In genomic region chr11:85818401-85818800, GRCm38 (mm10) we compare ENCODE assay signal across 25 mouse cellular contexts. TPM values are rescaled to one million over a fixed set of nuclear protein-coding genes. Genes with fewer than 3 reads are reported as not detected.
DNase-seq lines count a peak whose midpoint lies in the region; ATAC-seq and TF ChIP-seq lines count a peak whose summit lies in the region.
"Had no signal": no experiment of that assay in that cellular context is flagged by ENCODE, and none has a peak within 500 bp of the region (broad histone marks: within the 10 kb centered on the region; RNA-seq: fewer than 3 reads in every experiment).

No protein-coding gene starts in this region.

- no peaks in the 10 kb centered on the region for H3K36me3 ChIP-seq in heart, embryonic 13.5 days
- no peaks in the 10 kb centered on the region for H3K36me3 ChIP-seq in liver, embryonic 13.5 days
- H3K36me3 ChIP-seq in liver, postnatal 0 days (replicated peaks; ENCODE audit: insufficient read depth, low read length) = no peaks in the 10 kb centered on the region
- H3K36me3 ChIP-seq: G1E; limb, embryonic 13.5 days; liver, embryonic 15.5 days; midbrain, embryonic 10.5 days; neural tube, embryonic 12.5 days had no signal

- ATAC-seq in heart, embryonic 13.5 days (ENCODE audit: extremely low read depth, insufficient number of reproducible peaks, low FRiP score, low TSS enrichment) = 0 out of 2 replicates have a peak, but pooled peaks have one; percentile 27
- peak; percentile 32; the same call in 1 of the 2 replicates for ATAC-seq in liver, embryonic 13.5 days (ENCODE audit: low read depth)
- no peak for ATAC-seq in liver, postnatal 0 days
- ATAC-seq: CD4-positive, CD25-positive, alpha-beta regulatory T cell, adult 4 months; forebrain, embryonic 14.5 days; hindbrain, embryonic 16.5 days had no signal

- peaks cover 70% of the 10 kb centered on the region for H3K27me3 ChIP-seq in heart, embryonic 13.5 days (replicated peaks)
- peaks cover 39% of the 10 kb centered on the region for H3K27me3 ChIP-seq in liver, embryonic 13.5 days
- peaks cover 20% of the 10 kb centered on the region; the same call in 1 of the 2 replicates for H3K27me3 ChIP-seq in liver, postnatal 0 days (ENCODE audit: insufficient read depth, low read length)

- H3K9me3 ChIP-seq in heart, embryonic 13.5 days = no peaks in the 10 kb centered on the region
- no peaks in the 10 kb centered on the region for H3K9me3 ChIP-seq in liver, embryonic 13.5 days (replicated peaks)
- no peaks in the 10 kb centered on the region for H3K9me3 ChIP-seq in liver, postnatal 0 days (ENCODE audit: low read length)
- H3K9me3 ChIP-seq: G1E; limb, embryonic 13.5 days; liver, embryonic 15.5 days; midbrain, embryonic 10.5 days; neural tube, embryonic 12.5 days had no signal

- DNase-seq in adrenal gland, adult (ENCODE audit: inconsistent age in 2 of 2, low spot score in 1 of 2) = peak; percentile 44 to 74
- DNase-seq in adrenal gland, postnatal 25 days = no peak
- DNase-seq in heart, adult 9 months (ENCODE audit: low spot score in 2 of 2) = no peak
- no peak for DNase-seq in liver, embryonic 13.5 days
- DNase-seq in liver, postnatal 0 days = no peak
- DNase-seq in kidney, postnatal 36 days = peak; percentile 60 to 77
- DNase-seq in right cerebral cortex, postnatal 25 days = no peak
- DNase-seq: embryo, embryonic 11 days; gastrocnemius, postnatal 36 days; spleen, adult 18-20 months had no signal

- H3K4me3 ChIP-seq in heart, embryonic 13.5 days = no peak overlapping the region
- H3K4me3 ChIP-seq in liver, embryonic 13.5 days (replicated peaks) = no peak overlapping the region
- no peak overlapping the region for H3K4me3 ChIP-seq in liver, postnatal 0 days (ENCODE audit: low read depth, low read length)
- H3K4me3 ChIP-seq: limb, embryonic 13.5 days; liver, embryonic 15.5 days; midbrain, embryonic 10.5 days; neural tube, embryonic 12.5 days had no signal

- H3K9ac ChIP-seq in heart, embryonic 13.5 days = no peak overlapping the region
- H3K9ac ChIP-seq in liver, embryonic 13.5 days = no peak overlapping the region
- no peak overlapping the region for H3K9ac ChIP-seq in liver, postnatal 0 days (replicated peaks)
- H3K9ac ChIP-seq: limb, embryonic 13.5 days; liver, embryonic 15.5 days; neural tube, embryonic 12.5 days had no signal

- no peak for TF ChIP-seq CTCF in liver, postnatal 0 days (IDR thresholded peaks at IDR 0.05; ENCODE audit: low read depth)

- no peak for TF ChIP-seq EP300 in liver, postnatal 0 days (IDR thresholded peaks at IDR 0.05; ENCODE audit: low read depth)

- no peak overlapping the region for H3K4me2 ChIP-seq in heart, embryonic 13.5 days
- H3K4me2 ChIP-seq in liver, embryonic 13.5 days = no peak overlapping the region
- no peak overlapping the region for H3K4me2 ChIP-seq in liver, postnatal 0 days (ENCODE audit: low read depth, low read length)
- H3K4me2 ChIP-seq: limb, embryonic 13.5 days; liver, embryonic 15.5 days; neural tube, embryonic 12.5 days had no signal

- H3K27ac ChIP-seq in heart, embryonic 13.5 days (replicated peaks) = peak overlapping the region; percentile 61
- no peak overlapping the region for H3K27ac ChIP-seq in liver, embryonic 13.5 days
- H3K27ac ChIP-seq in liver, postnatal 0 days (ENCODE audit: low read depth) = no peak overlapping the region
- H3K27ac ChIP-seq: kidney, postnatal 0 days; limb, embryonic 13.5 days; liver, embryonic 15.5 days; midbrain, embryonic 10.5 days; neural tube, embryonic 12.5 days had no signal

- peaks cover 66% of the 10 kb centered on the region for H3K4me1 ChIP-seq in heart, embryonic 13.5 days
- peaks cover 26% of the 10 kb centered on the region for H3K4me1 ChIP-seq in liver, embryonic 13.5 days (replicated peaks)
- H3K4me1 ChIP-seq in liver, postnatal 0 days (ENCODE audit: insufficient read depth) = no peaks in the 10 kb centered on the region

- 31% methylated on average over 3 of the region's 3 CpGs for WGBS in heart, embryonic 13.5 days
- WGBS in liver, embryonic 13.5 days (ENCODE audit: insufficient replicate concordance) = 56% methylated on average over 3 of the region's 3 CpGs
- WGBS in liver, postnatal 0 days (ENCODE audit: insufficient replicate concordance) = 68% methylated on average over 3 of the region's 3 CpGs

RNA-seq across cellular contexts. Expression of gene Tbx2, which starts 13.9 kb away (rescaled TPM):
- total RNA-seq in adrenal gland, postnatal 25 days (2021) = 25.6 and 27.5 TPM in 2 replicates
- 2.0 and 2.9 TPM in 2 replicates for polyA plus RNA-seq in heart, embryonic 13.5 days (2015; fragmentation: Nextera tagmentation; extraction: Ambion mirVana)
- 0.25 and 0.27 TPM in 2 replicates for polyA plus RNA-seq in liver, embryonic 13.5 days (2015; fragmentation: Nextera tagmentation; extraction: Ambion mirVana)
- 0.66 and 0.75 TPM in 2 replicates for polyA plus RNA-seq in liver, postnatal 0 days (2015; fragmentation: Nextera tagmentation; extraction: Ambion mirVana)
- polyA plus RNA-seq: CD4-positive, CD25-positive, alpha-beta regulatory T cell, adult 4 months had no signal

RNA-seq across cellular contexts. Expression of gene Gm11444, which starts 31.7 kb away (rescaled TPM):
- total RNA-seq in adrenal gland, postnatal 25 days (2021) = not detected in 2 replicates
- not detected in 2 replicates for polyA plus RNA-seq in heart, embryonic 13.5 days (2015; fragmentation: Nextera tagmentation; extraction: Ambion mirVana)
- not detected in 2 replicates for polyA plus RNA-seq in liver, embryonic 13.5 days (2015; fragmentation: Nextera tagmentation; extraction: Ambion mirVana)
- not detected in 2 replicates for polyA plus RNA-seq in liver, postnatal 0 days (2015; fragmentation: Nextera tagmentation; extraction: Ambion mirVana)
- total RNA-seq: G1E; gastrocnemius, postnatal 36 days; heart, postnatal 10 days; layer of hippocampus, postnatal 10 days; monocyte, adult 5-6 weeks had no signal
- polyA plus RNA-seq: forebrain, embryonic 14.5 days; G1E; hindbrain, embryonic 16.5 days; kidney, postnatal 0 days; liver, embryonic 15.5 days; midbrain, embryonic 10.5 days; neural tube, embryonic 12.5 days; stomach, embryonic 14.5 days; thymus, postnatal 0 days had no signal

Comparison
In these comparisons a context has a peak if more than half of its experiments do, and no peak if none do; other contexts are left out.
1. DNase-seq: peak in adrenal gland, adult (2 of 2) and kidney, postnatal 36 days (2 of 2); none in adrenal gland, postnatal 25 days (single experiment), heart, adult 9 months (0 of 2), liver, embryonic 13.5 days (single experiment), liver, postnatal 0 days (single experiment) and right cerebral cortex, postnatal 25 days (single experiment).